Mouse (Mus musculus) liver, postnatal 0 days (tissue): ENCODE measurements around the gene Usp20. TPM values are rescaled to one million over a fixed set of nuclear protein-coding genes. Genes with fewer than 3 reads are reported as not detected.
A peak's percentile ranks its signal among the peaks of the same experiment; 100 is the strongest.

Source experiments
- ATAC-seq: fragments of 200-750 bp; cut with Nextera tagmentation; 2 replicates; pipeline ENCODE4 v1.8.0; 2017; ENCODE audit warnings: mild to moderate bottlenecking, moderate library complexity
- DNase-seq: peaks from one replicate; pipeline ENCODE4 v3.0.0-alpha.2; 2016
- H3K27ac ChIP-seq: fragments of 300-500 bp; sonication (generic); 2 replicates; pipeline ENCODE4 v1.5.1; 2014; ENCODE audit warnings: antibody characterized with exemption, moderate library complexity, mild to moderate bottlenecking, low read depth
- H3K27me3 ChIP-seq: fragments of 300-500 bp; sonication (generic); 2 replicates; pipeline ENCODE4 v1.6.1; 2014; ENCODE audit warnings: low read length, control low read depth, mixed read lengths; ENCODE audit not compliant: insufficient read depth
- H3K36me3 ChIP-seq: fragments of 300-500 bp; sonication (generic); replicated peaks from 2 replicates; pipeline ENCODE4 v1.6.1; 2014; ENCODE audit warnings: mild to moderate bottlenecking, control low read depth, low read length, moderate library complexity, mixed read lengths; ENCODE audit not compliant: insufficient read depth
- H3K4me1 ChIP-seq: fragments of 300-500 bp; sonication (generic); 2 replicates; pipeline ENCODE4 v1.6.1; 2014; ENCODE audit warnings: antibody characterized with exemption, mild to moderate bottlenecking, control low read depth; ENCODE audit not compliant: insufficient read depth
- H3K4me2 ChIP-seq: fragments of 300-500 bp; sonication (generic); 2 replicates; pipeline ENCODE4 v1.6.1; 2014; ENCODE audit warnings: low read depth, mild to moderate bottlenecking, low read length, moderate library complexity, mixed read lengths
- H3K4me3 ChIP-seq: fragments of 300-500 bp; sonication (generic); 2 replicates; pipeline ENCODE4 v1.5.1; 2014; ENCODE audit warnings: low read depth, low read length
- H3K9ac ChIP-seq: fragments of 300-500 bp; sonication (generic); replicated peaks from 2 replicates; pipeline ENCODE4 v1.6.1; 2014; ENCODE audit warnings: mild to moderate bottlenecking, moderate library complexity
- H3K9me3 ChIP-seq: fragments of 300-500 bp; sonication (generic); 2 replicates; pipeline ENCODE4 v1.6.1; 2016; ENCODE audit warnings: mild to moderate bottlenecking, control low read depth, low read length, mixed read lengths
- CTCF ChIP-seq: sonication (generic); IDR thresholded peaks from 2 replicates; pipeline ENCODE4 v1.5.1; 2016; ENCODE audit warnings: antibody characterized with exemption, low read depth
- EP300 ChIP-seq: IDR thresholded peaks from 2 replicates; pipeline ENCODE4 v1.6.1; 2016; ENCODE audit warnings: antibody characterized with exemption, low read depth, mild to moderate bottlenecking
- WGBS: fragments of 180-500 bp; shearing (Covaris S2); extraction: QIAGEN DNeasy Blood & Tissue Kit; methylation state at CpG from one replicate; pipeline ENCODE4 v1.1.7; 2014; ENCODE audit not compliant: insufficient replicate concordance; 5-methylcytosine and 5-hydroxymethylcytosine counted together
- polyA plus RNA-seq: library from polyadenylated mRNA; unstranded; fragments of >200 nt; fragmentation: Nextera tagmentation; extraction: Ambion mirVana; gene quantifications from 2 replicates; pipeline ENCODE4 v1.2.1, GENCODE M21; 2015

Gene Usp20
- polyA plus RNA-seq, 1 experiment from 2014 or later: 3.5 TPM

GRCm38 (mm10) chr2:30967352-30968327, 14.4 kb upstream of the Usp20 start, which contains the start of gene Tor1a:
Gene Tor1a, minus strand, starts transcription at chr2:30967933.
- Histone ChIP-seq H3K4me1 (peaks cover 24% of the 10 kb centered on the region), H3K36me3 (peaks cover 32% of the 10 kb centered on the region), H3K9ac (peak within 1 kb of the TSS; percentile 99), H3K4me2 (peak within 1 kb of the TSS; percentile 81), H3K9me3 (no peaks in the 10 kb centered on the region), H3K27ac (peak within 1 kb of the TSS; percentile 98), H3K27me3 (no peaks in the 10 kb centered on the region), H3K4me3 (peak within 1 kb of the TSS; percentile 99)
- TF ChIP-seq CTCF (0 out of 2 replicates have a peak, but pooled peaks have one; percentile 9), EP300 (peak; percentile 38; the same call in 1 of the 2 replicates)
- peak; percentile 90 for ATAC-seq
- peak; percentile 91 for DNase-seq
- WGBS: 3% methylated on average over 57 of the region's 59 CpGs

GRCm38 (mm10) chr2:30983024-30983423, 945 bp downstream of the Usp20 start:
- 46% methylated on average over 7 of the region's 7 CpGs for WGBS
- TF ChIP-seq EP300: no peak
- TF ChIP-seq CTCF: no peak
- Histone ChIP-seq H3K9ac (peak overlapping the region; percentile 72; the same call in 1 of the 2 replicates), H3K27me3 (no peaks in the 10 kb centered on the region), H3K4me1 (peaks cover 19% of the 10 kb centered on the region), H3K27ac (no peak overlapping the region), H3K4me2 (peak overlapping the region; percentile 93), H3K4me3 (peak overlapping the region; percentile 82), H3K36me3 (peaks cover 10% of the 10 kb centered on the region), H3K9me3 (no peaks in the 10 kb centered on the region)
- ATAC-seq (no peak), DNase-seq (no peak)

- H3K36me3 ChIP-seq: no peaks in the 10 kb centered on the region
- no peak overlapping the region for H3K9ac ChIP-seq
- whole genome bisulfite sequencing: 34% methylated on average over 17 of the region's 17 CpGs
- no peak for ATAC-seq
- peak; percentile 68 for DNase-seq
- H3K4me2 ChIP-seq: peak overlapping the region; percentile 44; the same call in 1 of the 2 replicates
- no peak for TF ChIP-seq CTCF
- TF ChIP-seq EP300: no peak
- H3K9me3 ChIP-seq: no peaks in the 10 kb centered on the region
- no peak overlapping the region for H3K4me3 ChIP-seq
- H3K27me3 ChIP-seq: no peaks in the 10 kb centered on the region
- no peak overlapping the region for H3K27ac ChIP-seq
- peaks cover 19% of the 10 kb centered on the region for H3K4me1 ChIP-seq
Observed at GRCm38 (mm10) chr2:30985111-30986020, 3.3 kb downstream of the Usp20 start.

- no peak for DNase-seq
- Histone ChIP-seq H3K4me3 (no peak overlapping the region), H3K27me3 (no peaks in the 10 kb centered on the region), H3K9ac (no peak overlapping the region), H3K9me3 (no peaks in the 10 kb centered on the region), H3K27ac (no peak overlapping the region), H3K4me2 (no peak overlapping the region), H3K36me3 (no peaks in the 10 kb centered on the region), H3K4me1 (peaks cover 3% of the 10 kb centered on the region; the same call in 1 of the 2 replicates)
- WGBS: 69% methylated on average over 9 of the region's 9 CpGs
- no peak for ATAC-seq
- TF ChIP-seq EP300: no peak
- TF ChIP-seq CTCF: no peak
Observed at GRCm38 (mm10) chr2:30990221-30990620, 8.1 kb downstream of the Usp20 start.

- Histone ChIP-seq H3K27me3 (no peaks in the 10 kb centered on the region), H3K4me2 (no peak overlapping the region), H3K9me3 (no peaks in the 10 kb centered on the region), H3K36me3 (no peaks in the 10 kb centered on the region), H3K27ac (no peak overlapping the region), H3K9ac (no peak overlapping the region), H3K4me1 (no peaks in the 10 kb centered on the region), H3K4me3 (no peak overlapping the region)
- DNase-seq: no peak
- no peak for ATAC-seq
- 83% methylated on average over 4 of the region's 4 CpGs for WGBS
- TF ChIP-seq CTCF (no peak), EP300 (no peak)
Observed at GRCm38 (mm10) chr2:30994853-30995252, 12.8 kb downstream of the Usp20 start.
